Mouse (Mus musculus): Measurements from ENCODE around the gene Srgap1.

GRCm38 (mm10) chr10:122002930-122003329 lies 44.2 kb downstream of the Srgap1 start:
- TF ChIP-seq MAX (IDR thresholded peaks at IDR 0.05; ENCODE audit: low read depth) (no peak), CEBPB (IDR thresholded peaks at IDR 0.05; ENCODE audit: insufficient read depth, poor library complexity, severe bottlenecking) (no peak), POLR2A (IDR thresholded peaks at IDR 0.05; ENCODE audit: insufficient read length, low read depth) (no peak), USF1 (IDR thresholded peaks at IDR 0.05; ENCODE audit: low read depth) (peak; percentile 3), TCF12 (IDR thresholded peaks at IDR 0.05; ENCODE audit: insufficient read depth, poor library complexity, severe bottlenecking) (no peak), POLR2AphosphoS2 (IDR thresholded peaks at IDR 0.05; ENCODE audit: insufficient read length, low read depth) (no peak), E2F4 (IDR thresholded peaks at IDR 0.05; ENCODE audit: insufficient read depth) (no peak), MYOD1 (IDR thresholded peaks at IDR 0.05; ENCODE audit: control insufficient read depth in 1 of 3, insufficient read length in 2 of 3, low read depth in 2 of 3) (no peak)

All from myocyte (in vitro differentiated cells).